Mouse (Mus musculus) mature B cell (primary cell): Measurements from ENCODE around the gene Ctnnbl1.

Experiments used
- in situ Hi-C: fragments of 300-500 bp; cut with MboI; formaldehyde crosslinking; loops from 2 replicates; pipeline ENCODE4 v1.14.3; 2019

Ctnnbl1 gene

GRCm38 (mm10) chr2:157873691-157874090, 136.5 kb downstream of the Ctnnbl1 start:
- in situ Hi-C loops, result no loop called here

- in situ Hi-C loops, result no loop called here
These were observed 137.9 kb downstream of the Ctnnbl1 start for GRCm38 (mm10) chr2:157875111-157875510.

GRCm38 (mm10) chr2:157877394-157877793, 140.2 kb downstream of the Ctnnbl1 start:
- in situ Hi-C loops, result no loop called here

GRCm38 (mm10) chr2:157877967-157878366, 140.8 kb downstream of the Ctnnbl1 start:
- in situ Hi-C loops, result no loop called here

GRCm38 (mm10) chr2:157881939-157882338, 144.7 kb downstream of the Ctnnbl1 start:
- in situ Hi-C loops, result no loop called here

GRCm38 (mm10) chr2:157887275-157888025, 150.2 kb downstream of the Ctnnbl1 start:
- in situ Hi-C loops, result no loop called here

GRCm38 (mm10) chr2:157891166-157891565, 154.0 kb downstream of the Ctnnbl1 start:
- in situ Hi-C loops, result no loop called here

- in situ Hi-C loops, result no loop called here
These were observed 159.9 kb downstream of the Ctnnbl1 start for GRCm38 (mm10) chr2:157897131-157897530.

- in situ Hi-C loops, result no loop called here
These were observed 176.0 kb downstream of the Ctnnbl1 start for GRCm38 (mm10) chr2:157913204-157913636.

- in situ Hi-C loops, result no loop called here
These were observed 176.5 kb downstream of the Ctnnbl1 start for GRCm38 (mm10) chr2:157913705-157914104.

GRCm38 (mm10) chr2:157914105-157914764, 177.0 kb downstream of the Ctnnbl1 start, which contains the start of gene Vstm2l:
Vstm2l (plus strand) TSS chr2:157914653.
- in situ Hi-C loops, result no loop called here

GRCm38 (mm10) chr2:157914889-157915517, 177.8 kb downstream of the Ctnnbl1 start:
- in situ Hi-C loops, result no loop called here

GRCm38 (mm10) chr2:157918529-157918928, 181.3 kb downstream of the Ctnnbl1 start:
- in situ Hi-C loops, result no loop called here

- in situ Hi-C loops, result no loop called here
These were observed 184.3 kb downstream of the Ctnnbl1 start for GRCm38 (mm10) chr2:157921551-157921950.

- in situ Hi-C loops, result no loop called here
These were observed 186.2 kb downstream of the Ctnnbl1 start for GRCm38 (mm10) chr2:157923406-157923805.

GRCm38 (mm10) chr2:157924504-157924903, 187.3 kb downstream of the Ctnnbl1 start:
- in situ Hi-C loops, result no loop called here

- in situ Hi-C loops, result no loop called here
These were observed 189.3 kb downstream of the Ctnnbl1 start for GRCm38 (mm10) chr2:157926502-157926901.

- in situ Hi-C loops, result no loop called here
These were observed 189.7 kb downstream of the Ctnnbl1 start for GRCm38 (mm10) chr2:157926927-157927326.

GRCm38 (mm10) chr2:157927397-157927796, 190.2 kb downstream of the Ctnnbl1 start:
- in situ Hi-C loops, result no loop called here

- in situ Hi-C loops, result no loop called here
These were observed 190.6 kb downstream of the Ctnnbl1 start for GRCm38 (mm10) chr2:157927815-157928214.

GRCm38 (mm10) chr2:157932655-157933054, 195.5 kb downstream of the Ctnnbl1 start:
- in situ Hi-C loops, result no loop called here

- in situ Hi-C loops, result no loop called here
These were observed 198.4 kb downstream of the Ctnnbl1 start for GRCm38 (mm10) chr2:157935444-157936171.
